In genomic region chr4:149966252-149966651, GRCm38 (mm10) we compare ENCODE assay signal across 8 mouse cellular contexts. TPM values are rescaled to one million over a fixed set of nuclear protein-coding genes. Genes with fewer than 3 reads are reported as not detected.
DNase-seq lines count a peak whose midpoint lies in the region.

No protein-coding gene starts in this region.

- peak; percentile 63 for DNase-seq in gastrocnemius, adult 18-20 months (ENCODE audit: low spot score)
- no peak for DNase-seq in gastrocnemius, postnatal 25 days
- DNase-seq in 3T3-L1 (ENCODE audit: low read depth, low spot score): peak; percentile 74
- DNase-seq in cerebellum, postnatal 10 days: peak; percentile 74 to 83
- peak; percentile 85 to 87 for DNase-seq in kidney, postnatal 25 days
- DNase-seq in frontal cortex, adult 2 months (ENCODE audit: extremely low spot score in 1 of 2, low spot score in 1 of 2): no peak
- DNase-seq in embryo, embryonic 11 days: no peak
- DNase-seq in right cerebral cortex, adult 18-20 months: no peak

RNA-seq across cellular contexts. Expression of gene Spsb1, which starts 11.4 kb away (rescaled TPM):
- 1 to 10 TPM; 5.9 to 9.6 TPM for total RNA-seq in gastrocnemius, adult 18-20 months (2021)
- total RNA-seq in gastrocnemius, postnatal 25 days (2021): 1 to 10 TPM; 5.2 to 8.2 TPM
- 11.6 and 12.5 TPM in 2 replicates for polyA plus RNA-seq in frontal cortex, adult 2 months (2012; rRNA removed)

RNA-seq across cellular contexts. Expression of gene H6pd, which starts 42.6 kb away (rescaled TPM):
- total RNA-seq in gastrocnemius, adult 18-20 months (2021): 10 to 100 TPM; 45.5 to 56.8 TPM
- total RNA-seq in gastrocnemius, postnatal 25 days (2021): 10 to 100 TPM; 43.2 to 49.2 TPM
- 4.4 and 5.7 TPM in 2 replicates for polyA plus RNA-seq in frontal cortex, adult 2 months (2012; rRNA removed)

Comparison
In these comparisons a context has a peak if more than half of its experiments do, and no peak if none do; other contexts are left out.
1. DNase-seq: peak in gastrocnemius, adult 18-20 months (single experiment), 3T3-L1 (single experiment), cerebellum, postnatal 10 days (2 of 2) and kidney, postnatal 25 days (2 of 2); none in gastrocnemius, postnatal 25 days (single experiment), frontal cortex, adult 2 months (0 of 2), embryo, embryonic 11 days (single experiment) and right cerebral cortex, adult 18-20 months (single experiment).